Mouse (Mus musculus) liver, embryonic 11.5 days (tissue): ENCODE data around the gene Ccr7. TPM values are rescaled to one million over a fixed set of nuclear protein-coding genes. Genes with fewer than 3 reads are reported as not detected.

Experiments
- ATAC-seq: fragments of 200-750 bp; cut with Nextera tagmentation; replicated peaks from 2 replicates; pipeline ENCODE4 v1.8.0; 2017; ENCODE audit warnings: moderate number of reproducible peaks, mild to moderate bottlenecking, moderate TSS enrichment, moderate library complexity; ENCODE audit not compliant: low FRiP score
- DNase-seq: peaks from one replicate; pipeline ENCODE4 v3.0.0-alpha.2; 2017; ENCODE audit warnings: low spot score
- H3K27ac ChIP-seq: fragments of 300-500 bp; sonication (generic); 2 replicates; pipeline ENCODE4 v1.5.1; 2014; ENCODE audit warnings: mild to moderate bottlenecking, low read depth, low read length, control low read depth
- H3K27me3 ChIP-seq: fragments of 300-500 bp; sonication (generic); replicated peaks from 2 replicates; pipeline ENCODE4 v1.6.1; 2014; ENCODE audit warnings: low read length, mixed read lengths; ENCODE audit not compliant: control insufficient read depth, insufficient read depth
- H3K36me3 ChIP-seq: fragments of 300-500 bp; sonication (generic); 2 replicates; pipeline ENCODE4 v1.6.1; 2014; ENCODE audit warnings: mild to moderate bottlenecking, low read length, moderate library complexity, mixed read lengths; ENCODE audit not compliant: control insufficient read depth, insufficient read depth
- H3K4me1 ChIP-seq: fragments of 300-500 bp; sonication (generic); replicated peaks from 2 replicates; pipeline ENCODE4 v1.6.1; 2014; ENCODE audit warnings: low read length, mixed read lengths; ENCODE audit not compliant: control insufficient read depth, insufficient read depth
- H3K4me2 ChIP-seq: fragments of 300-500 bp; sonication (generic); 2 replicates; pipeline ENCODE4 v1.6.1; 2014; ENCODE audit warnings: mild to moderate bottlenecking, control low read depth, moderate library complexity
- H3K4me3 ChIP-seq: fragments of 300-500 bp; sonication (generic); 2 replicates; pipeline ENCODE4 v1.5.1; 2014; ENCODE audit warnings: low read depth, low read length, control low read depth
- H3K9ac ChIP-seq: fragments of 300-500 bp; sonication (generic); 2 replicates; pipeline ENCODE4 v1.6.1; 2014; ENCODE audit warnings: low read depth, low read length, control low read depth
- H3K9me3 ChIP-seq: fragments of 300-500 bp; sonication (generic); 2 replicates; pipeline ENCODE4 v1.6.1; 2016; ENCODE audit warnings: low read length, inconsistent platforms, mixed read lengths; ENCODE audit not compliant: control insufficient read depth
- WGBS: fragments of 180-500 bp; shearing (Covaris S2); extraction: QIAGEN DNeasy Blood & Tissue Kit; methylation state at CpG from one replicate; pipeline ENCODE4 v1.1.7; 2014; 5-methylcytosine and 5-hydroxymethylcytosine counted together
- polyA plus RNA-seq: library from polyadenylated mRNA; unstranded; fragments of >200 nt; fragmentation: Nextera tagmentation; extraction: Ambion mirVana; gene quantifications from 2 replicates; pipeline ENCODE4 v1.2.1, GENCODE M21; 2014

Gene Ccr7
- polyA plus RNA-seq, 1 experiment from 2014 or later, result 0.36 TPM

DNA sequence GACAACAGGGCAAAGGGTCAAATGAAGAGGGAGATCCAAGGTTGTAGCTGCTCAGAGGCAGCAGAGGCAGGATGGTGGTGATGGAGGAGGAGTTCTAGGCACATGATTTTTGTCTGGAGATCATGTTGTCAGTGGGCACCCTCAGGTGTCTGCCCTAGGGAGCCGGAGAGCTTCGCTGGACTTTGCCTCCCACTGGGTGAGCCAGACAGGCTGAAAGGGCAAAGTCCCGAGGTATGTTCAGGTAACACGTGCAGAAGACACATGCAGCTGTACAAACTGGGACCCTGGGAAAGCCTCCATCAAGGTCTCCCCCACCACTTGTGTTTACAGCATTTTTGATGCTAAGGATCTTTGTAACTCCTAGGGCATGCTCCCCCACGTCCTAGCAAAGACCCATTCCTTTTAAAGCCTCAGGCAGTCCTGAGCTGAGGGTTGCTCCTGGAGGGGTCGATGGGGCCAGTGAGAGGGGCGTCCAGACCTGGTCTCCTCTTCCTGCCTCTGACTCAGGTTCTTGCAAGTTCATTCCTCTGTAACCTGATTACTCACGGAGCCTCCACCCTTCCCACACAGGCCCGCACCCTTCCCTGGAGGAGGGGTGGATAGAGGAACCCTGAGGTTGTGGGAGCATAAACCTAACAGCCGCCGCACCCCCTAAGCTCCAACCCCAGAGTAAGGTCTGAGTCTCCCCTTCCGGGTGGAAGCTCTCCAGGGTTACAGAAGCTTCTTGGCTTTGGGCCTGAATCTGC lies 48.7 kb downstream of the Ccr7 start:
- DNase-seq (no peak), ATAC-seq (no peak)
- WGBS, result 55% methylated on average over 12 of the region's 12 CpGs
- Histone ChIP-seq H3K9me3 (no peaks in the 10 kb centered on the region), H3K4me3 (no peak overlapping the region), H3K27me3 (no peaks in the 10 kb centered on the region), H3K9ac (no peak overlapping the region), H3K4me1 (peaks cover 17% of the 10 kb centered on the region), H3K36me3 (no peaks in the 10 kb centered on the region), H3K27ac (no peak overlapping the region; the same call in 1 of the 2 replicates), H3K4me2 (no peak overlapping the region)

- 44% methylated on average over 9 of the region's 9 CpGs for WGBS
- no peak overlapping the region for H3K9ac ChIP-seq
- no peaks in the 10 kb centered on the region for H3K27me3 ChIP-seq
- DNase-seq (no peak), ATAC-seq (no peak)
- H3K9me3 ChIP-seq, result no peaks in the 10 kb centered on the region
- H3K27ac ChIP-seq, result no peak overlapping the region
- H3K4me3 ChIP-seq, result no peak overlapping the region
- H3K4me2 ChIP-seq, result no peak overlapping the region
- H3K4me1 ChIP-seq, result peaks cover 17% of the 10 kb centered on the region
- H3K36me3 ChIP-seq, result no peaks in the 10 kb centered on the region
Measured at GRCm38 (mm10) chr11:99104609-99105410, 50.1 kb downstream of the Ccr7 start.

GRCm38 (mm10) chr11:99102575-99103270 lies 52.2 kb downstream of the Ccr7 start:
- Histone ChIP-seq H3K4me2 (no peak overlapping the region), H3K9ac (no peak overlapping the region), H3K36me3 (no peaks in the 10 kb centered on the region), H3K4me3 (no peak overlapping the region), H3K27me3 (no peaks in the 10 kb centered on the region), H3K27ac (no peak overlapping the region), H3K4me1 (peaks cover 17% of the 10 kb centered on the region), H3K9me3 (no peaks in the 10 kb centered on the region)
- ATAC-seq (no peak), DNase-seq (no peak)
- WGBS, result 72% methylated on average over 9 of the region's 9 CpGs

DNA sequence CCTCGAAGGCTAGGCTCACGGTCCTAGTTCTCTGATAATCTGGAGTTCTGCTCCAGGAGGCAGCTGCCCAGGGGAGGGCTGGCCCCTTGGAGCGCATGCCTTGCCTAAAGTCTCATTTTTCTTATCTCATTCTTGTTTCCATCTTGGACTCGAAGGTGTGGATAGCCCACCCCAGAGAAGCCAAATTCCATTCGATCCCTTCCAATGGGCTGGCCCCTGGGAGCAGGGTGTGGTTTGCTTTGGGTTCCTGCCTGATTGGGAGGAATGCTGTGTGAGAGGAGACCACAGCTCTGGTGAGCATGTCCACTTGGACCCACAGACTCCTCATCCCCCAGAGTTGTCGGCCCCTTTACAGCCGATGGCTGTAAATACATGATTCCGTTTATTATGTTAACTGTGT lies 53.2 kb downstream of the Ccr7 start:
- DNase-seq, result no peak
- Histone ChIP-seq H3K27ac (no peak overlapping the region), H3K4me3 (no peak overlapping the region), H3K4me1 (peaks cover 12% of the 10 kb centered on the region), H3K9me3 (no peaks in the 10 kb centered on the region), H3K36me3 (no peaks in the 10 kb centered on the region), H3K27me3 (no peaks in the 10 kb centered on the region), H3K9ac (no peak overlapping the region), H3K4me2 (no peak overlapping the region)
- ATAC-seq, result no peak
- WGBS, result 55% methylated on average over 8 of the region's 8 CpGs

DNA sequence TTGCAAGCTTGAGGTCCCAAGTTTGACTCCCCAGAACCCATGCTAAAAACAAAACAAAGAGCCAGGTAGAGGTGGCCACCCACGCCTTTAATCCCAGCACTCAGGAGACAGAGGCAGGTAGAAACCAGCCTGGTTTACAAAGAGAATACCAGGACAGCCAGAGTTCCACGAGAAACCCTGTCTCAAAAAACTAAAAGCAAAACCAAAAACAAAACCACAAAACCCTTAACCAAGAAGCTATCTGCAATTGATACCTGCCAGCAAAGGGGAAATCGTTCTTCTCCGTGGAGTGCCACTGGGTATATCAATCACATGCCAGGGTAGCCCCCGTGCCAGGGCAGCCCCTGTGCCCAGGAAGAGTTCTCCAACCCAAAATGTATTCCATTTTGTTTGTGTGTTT lies 54.7 kb downstream of the Ccr7 start:
- no peak overlapping the region for H3K4me2 ChIP-seq

DNA sequence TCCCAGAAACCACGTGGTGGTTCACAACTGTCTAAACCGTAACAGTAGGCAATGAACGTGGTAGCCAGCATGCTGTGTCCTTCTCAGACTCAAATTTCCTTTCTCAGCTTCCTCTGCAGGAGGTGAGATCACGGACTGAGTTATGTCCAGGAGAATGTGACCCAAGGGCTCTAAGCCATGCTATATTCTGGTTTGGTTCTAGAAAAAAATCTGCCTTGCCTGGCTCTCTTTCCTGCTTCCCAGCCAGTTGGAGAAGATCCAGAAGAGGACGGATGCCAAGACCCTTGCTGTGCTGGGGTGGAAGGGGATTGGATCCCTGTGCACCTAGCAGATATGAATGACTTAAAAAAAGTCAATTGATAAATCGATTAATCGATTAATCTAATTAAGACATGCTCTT lies 55.4 kb downstream of the Ccr7 start:
- Histone ChIP-seq H3K27me3 (no peaks in the 10 kb centered on the region), H3K9me3 (no peaks in the 10 kb centered on the region), H3K27ac (no peak overlapping the region), H3K9ac (no peak overlapping the region), H3K4me1 (no peaks in the 10 kb centered on the region), H3K36me3 (no peaks in the 10 kb centered on the region; the same call in 1 of the 2 replicates), H3K4me3 (no peak overlapping the region), H3K4me2 (no peak overlapping the region)
- 81% methylated on average over 7 of the region's 7 CpGs for WGBS
- DNase-seq (no peak), ATAC-seq (no peak)

More for the DNA sequence above, 54.7 kb downstream of the Ccr7 start:
- Histone ChIP-seq H3K27me3 (no peaks in the 10 kb centered on the region), H3K36me3 (no peaks in the 10 kb centered on the region), H3K4me3 (no peak overlapping the region), H3K4me1 (peaks cover 2% of the 10 kb centered on the region; the same call in 1 of the 2 replicates), H3K9me3 (no peaks in the 10 kb centered on the region), H3K27ac (no peak overlapping the region), H3K9ac (no peak overlapping the region)
- ATAC-seq (no peak), DNase-seq (no peak)
- 55% methylated on average over 5 of the region's 5 CpGs for WGBS

DNA sequence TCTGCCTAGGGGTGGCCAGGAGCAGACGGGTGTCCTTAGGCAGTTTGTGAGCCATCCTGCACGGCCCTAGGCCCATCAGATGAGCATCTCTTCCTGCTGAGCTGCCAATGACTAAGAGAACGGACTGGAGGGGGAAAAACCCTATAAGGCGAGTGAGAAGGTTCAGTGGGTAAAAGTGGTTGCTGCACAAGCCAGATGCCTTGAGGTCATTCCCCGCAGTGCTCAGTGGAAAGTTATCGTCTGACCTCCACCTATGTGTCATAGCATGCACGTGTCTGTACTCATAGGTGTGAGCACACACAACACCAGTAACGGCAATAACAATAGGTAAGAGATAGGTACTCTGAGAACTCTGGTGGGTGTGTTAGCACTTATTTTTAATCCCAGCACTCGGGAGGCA lies 56.0 kb downstream of the Ccr7 start:
- no peaks in the 10 kb centered on the region for H3K27me3 ChIP-seq
- no peak for DNase-seq
- no peaks in the 10 kb centered on the region; the same call in 1 of the 2 replicates for H3K36me3 ChIP-seq
- H3K9me3 ChIP-seq, result no peaks in the 10 kb centered on the region
- no peak for ATAC-seq
- no peak overlapping the region for H3K4me2 ChIP-seq
- no peaks in the 10 kb centered on the region for H3K4me1 ChIP-seq
- H3K27ac ChIP-seq, result no peak overlapping the region
- H3K4me3 ChIP-seq, result no peak overlapping the region
- no peak overlapping the region for H3K9ac ChIP-seq
- 82% methylated on average over 9 of the region's 9 CpGs for WGBS

GRCm38 (mm10) chr11:99096996-99097774 lies 57.7 kb downstream of the Ccr7 start:
- 73% methylated on average over 8 of the region's 8 CpGs for WGBS
- ATAC-seq, result no peak

More at GRCm38 (mm10) chr11:99096996-99097774, 57.7 kb downstream of the Ccr7 start:
- Histone ChIP-seq H3K4me1 (no peaks in the 10 kb centered on the region), H3K27me3 (peaks cover 5% of the 10 kb centered on the region), H3K4me3 (no peak overlapping the region), H3K36me3 (no peaks in the 10 kb centered on the region; the same call in 1 of the 2 replicates), H3K4me2 (no peak overlapping the region), H3K27ac (no peak overlapping the region), H3K9me3 (no peaks in the 10 kb centered on the region), H3K9ac (no peak overlapping the region)
- no peak for DNase-seq
